Mouse (Mus musculus) heart, adult 2 months (tissue): ENCODE measurements around the gene Eepd1. TPM values are rescaled to one million over a fixed set of nuclear protein-coding genes. Genes with fewer than 3 reads are reported as not detected.

ENCODE experiments used
- DNase-seq, 2 experiments: peaks; one replicate each; pipeline ENCODE4 v3.0.0; 2021
- H3K27ac ChIP-seq: fragments of 200-600 bp; 2 replicates; pipeline ENCODE4 v1.8.1; 2022
- H3K27me3 ChIP-seq: fragments of 200-500 bp; 2 replicates; pipeline ENCODE4 v1.6.1; 2012; ENCODE audit warnings: mild to moderate bottlenecking, low read length, inconsistent platforms, mixed read lengths; ENCODE audit not compliant: control insufficient read depth, insufficient read depth
- H3K36me3 ChIP-seq: fragments of 200-500 bp; 2 replicates; pipeline ENCODE4 v1.6.1; 2012; ENCODE audit warnings: low read length, inconsistent platforms; ENCODE audit not compliant: control insufficient read depth, insufficient read depth
- H3K4me1 ChIP-seq: fragments of 200-500 bp; 2 replicates; pipeline ENCODE4 v1.6.1; 2011; ENCODE audit warnings: low read length; ENCODE audit not compliant: control insufficient read depth, insufficient read depth
- H3K4me3 ChIP-seq: fragments of 200-600 bp; 2 replicates; pipeline ENCODE4 v1.8.1; 2022
- H3K79me2 ChIP-seq: fragments of 200-500 bp; replicated peaks from 2 replicates; pipeline ENCODE4 v1.6.1; 2012; ENCODE audit warnings: mild to moderate bottlenecking, inconsistent platforms, low read length, moderate library complexity, mixed read lengths; ENCODE audit not compliant: control insufficient read depth, insufficient read depth
- H3K9ac ChIP-seq: fragments of 200-500 bp; 2 replicates; pipeline ENCODE4 v1.6.1; 2012; ENCODE audit warnings: low read depth, mild to moderate bottlenecking, control low read depth, inconsistent platforms, low read length, mixed read lengths
- CTCF ChIP-seq: fragments of 200-600 bp; IDR thresholded peaks from 2 replicates; pipeline ENCODE4 v1.8.1; 2022; ENCODE audit warnings: antibody characterized with exemption, mild to moderate bottlenecking, moderate library complexity
- EP300 ChIP-seq: fragments of 200-500 bp; IDR thresholded peaks from 2 replicates; pipeline ENCODE4 v1.6.1; 2011; ENCODE audit warnings: low read depth, low read length, control low read depth; ENCODE audit not compliant: insufficient read depth
- POLR2A ChIP-seq: fragments of 200-500 bp; IDR thresholded peaks from 2 replicates; pipeline ENCODE4 v1.6.1; 2011; ENCODE audit warnings: mild to moderate bottlenecking, low read depth, low read length, control low read depth; ENCODE audit not compliant: insufficient read depth
- WGBS: fragments of 180-500 bp; shearing (Covaris S2); methylation state at CpG from one replicate; pipeline ENCODE4 v1.1.7; 2018; 5-methylcytosine and 5-hydroxymethylcytosine counted together
- intact Hi-C: fragments of 180-260 bp; cut with DNase I; formaldehyde crosslinking; loops from one replicate; pipeline ENCODE4 v1.15.1; 2025
- polyA plus RNA-seq: library from polyadenylated mRNA; depleted of rRNA; stranded (reverse); fragments of >200 nt; gene quantifications from 2 replicates; pipeline ENCODE4 v1.2.3, GENCODE M21; 2012
- total RNA-seq, 2 experiments: library from RNA; stranded (reverse); gene quantifications; 2 replicates each; pipeline ENCODE4 v1.2.3; 2021

Eepd1 gene
- total and polyA plus RNA-seq, 3 experiments, result 16.7 to 23.3 (median 18.9) TPM

DNA sequence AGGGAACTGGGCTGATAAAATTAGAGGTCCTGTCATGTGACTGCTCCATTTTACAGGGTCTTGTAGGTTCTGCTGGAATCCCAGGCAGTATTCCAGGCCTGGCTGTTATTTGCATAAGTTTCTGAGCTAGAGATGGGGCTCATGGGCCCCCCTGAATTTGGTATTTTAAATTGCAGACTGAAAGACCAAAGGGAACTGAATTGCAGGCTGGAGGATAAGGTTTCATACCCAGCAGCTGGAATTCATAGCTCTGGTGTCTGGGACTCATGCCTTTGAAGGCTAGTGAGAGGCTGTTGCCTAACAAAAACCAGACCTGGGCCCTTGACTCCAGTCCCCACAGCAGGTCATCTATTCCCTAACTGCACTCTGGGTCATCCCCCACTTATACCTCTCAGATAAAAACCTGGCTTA lies 45.6 kb downstream of the Eepd1 start:
- H3K36me3 ChIP-seq, result peaks cover 3% of the 10 kb centered on the region
- intact Hi-C loops, result no loop called here
- H3K27me3 ChIP-seq, result no peaks in the 10 kb centered on the region
- no peak for TF ChIP-seq CTCF
- TF ChIP-seq POLR2A, result no peak
- TF ChIP-seq EP300, result peak; percentile 67; the same call in 1 of the 2 replicates
- no peak overlapping the region for H3K4me3 ChIP-seq
- H3K4me1 ChIP-seq, result peaks cover 11% of the 10 kb centered on the region
- peak overlapping the region; percentile 61 for H3K27ac ChIP-seq
- H3K9ac ChIP-seq, result no peak overlapping the region
- H3K79me2 ChIP-seq, result peaks cover 6% of the 10 kb centered on the region
- DNase-seq, result peak in 1 of 2 experiments; percentile 72

- TF ChIP-seq CTCF (no peak), EP300 (no peak), POLR2A (no peak)
- DNase-seq, result no peak
- no peak overlapping the region for H3K9ac ChIP-seq
- no peaks in the 10 kb centered on the region for H3K27me3 ChIP-seq
- WGBS, result 65% methylated on average over 7 of the region's 7 CpGs
- H3K4me3 ChIP-seq, result no peak overlapping the region
- no peak overlapping the region for H3K27ac ChIP-seq
- peaks cover 5% of the 10 kb centered on the region for H3K36me3 ChIP-seq
- H3K79me2 ChIP-seq, result peaks cover 8% of the 10 kb centered on the region
- intact Hi-C loops, result no loop called here
- peaks cover 11% of the 10 kb centered on the region for H3K4me1 ChIP-seq
Measured at GRCm38 (mm10) chr9:25527359-25528038, 46.2 kb downstream of the Eepd1 start.

DNA sequence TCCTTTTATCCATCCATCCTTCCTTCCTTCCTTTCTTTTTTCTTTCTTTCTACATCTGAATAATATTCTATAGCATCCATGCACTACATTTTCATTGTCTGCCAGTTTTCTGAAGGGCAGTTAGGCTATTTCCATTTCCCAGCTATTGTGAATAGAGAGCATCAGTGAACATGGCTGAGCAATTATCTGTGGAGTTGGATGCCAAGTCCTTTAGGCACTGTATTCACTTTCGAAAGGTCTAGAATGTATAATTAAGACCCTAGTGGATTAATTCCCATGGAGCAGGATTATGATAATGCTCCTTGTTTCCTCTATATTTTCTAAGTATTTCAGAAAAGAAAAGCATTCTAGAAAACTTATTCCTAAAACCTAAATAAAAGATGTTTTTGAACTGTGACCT lies 50.3 kb downstream of the Eepd1 start:
- 75% methylated on average over 1 of the region's 1 CpGs for WGBS
- H3K79me2 ChIP-seq, result peaks cover 5% of the 10 kb centered on the region

DNA sequence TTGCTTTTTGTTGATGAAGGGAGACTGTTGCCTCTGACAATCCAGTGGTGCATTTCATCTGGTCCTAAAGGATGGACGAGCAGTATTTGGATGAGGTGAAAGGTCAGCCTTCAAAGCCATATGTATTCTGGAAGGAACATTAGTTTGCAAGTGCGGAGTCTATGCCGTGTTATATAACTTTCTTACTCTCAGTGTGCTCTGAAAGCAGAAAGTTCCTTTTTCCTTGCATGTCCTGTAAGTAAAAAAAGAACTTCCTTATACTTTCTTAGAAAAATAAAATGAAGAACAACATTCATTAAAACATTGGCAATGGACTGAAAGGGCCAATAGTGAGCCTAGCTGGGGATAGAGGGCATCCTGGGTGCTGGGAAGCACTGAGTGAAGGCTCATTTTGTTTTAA lies 50.8 kb downstream of the Eepd1 start:
- DNase-seq, result no peak
- 72% methylated on average over 3 of the region's 3 CpGs for WGBS
- Histone ChIP-seq H3K36me3 (peaks cover 4% of the 10 kb centered on the region), H3K9ac (no peak overlapping the region), H3K27ac (no peak overlapping the region), H3K4me3 (no peak overlapping the region), H3K27me3 (no peaks in the 10 kb centered on the region), H3K79me2 (peaks cover 5% of the 10 kb centered on the region), H3K4me1 (peaks cover 11% of the 10 kb centered on the region)
- intact Hi-C loops, result no loop called here
- TF ChIP-seq CTCF (no peak), EP300 (no peak), POLR2A (no peak)

More for the DNA sequence above, 50.3 kb downstream of the Eepd1 start:
- peaks cover 4% of the 10 kb centered on the region for H3K36me3 ChIP-seq
- no peak overlapping the region for H3K4me3 ChIP-seq
- TF ChIP-seq POLR2A (no peak), CTCF (no peak), EP300 (no peak)
- DNase-seq, result no peak
- H3K27me3 ChIP-seq, result no peaks in the 10 kb centered on the region
- intact Hi-C loops, result no loop called here
- H3K9ac ChIP-seq, result no peak overlapping the region
- H3K27ac ChIP-seq, result no peak overlapping the region
- H3K4me1 ChIP-seq, result peaks cover 11% of the 10 kb centered on the region

DNA sequence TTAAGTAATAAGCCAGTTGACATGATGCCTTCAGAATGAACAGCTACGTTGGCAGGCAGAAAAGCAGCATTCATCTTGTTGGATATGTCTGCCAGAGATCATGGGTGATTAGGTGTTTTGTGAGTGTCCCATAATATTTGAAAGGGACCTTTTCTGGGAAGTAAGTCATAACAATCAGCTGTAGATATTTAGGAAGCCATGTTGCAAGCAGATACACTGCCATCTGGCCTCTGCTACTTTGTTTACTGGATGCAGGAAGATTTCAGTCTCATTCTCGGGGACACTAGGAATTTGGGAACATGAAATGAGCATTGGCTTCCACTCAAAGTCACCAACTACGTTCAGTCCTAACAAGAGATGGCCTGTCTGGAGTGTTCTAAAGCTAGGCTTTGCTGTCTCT lies 54.1 kb downstream of the Eepd1 start:
- no peaks in the 10 kb centered on the region for H3K27me3 ChIP-seq
- DNase-seq, result no peak
- intact Hi-C loops, result no loop called here

DNA sequence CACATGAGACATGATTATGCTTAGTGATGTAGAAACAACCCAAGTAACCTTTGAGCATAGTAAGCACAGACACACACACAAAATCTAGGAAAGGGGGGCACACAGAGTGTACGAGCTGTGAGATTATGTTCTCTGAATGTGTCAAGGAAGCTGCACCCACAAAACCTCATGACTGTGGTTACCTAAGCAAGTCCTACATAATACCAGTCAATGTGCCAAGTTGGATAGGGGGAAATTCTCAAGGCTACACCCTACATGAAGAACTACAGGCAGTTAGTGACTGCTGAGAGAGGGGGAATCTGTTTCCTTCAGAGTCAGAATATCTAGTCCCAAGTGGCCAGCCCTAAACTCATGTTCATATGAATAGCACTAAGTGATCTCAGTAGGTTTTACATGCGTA lies 58.1 kb downstream of the Eepd1 start:
- no peak for DNase-seq
- peaks cover 11% of the 10 kb centered on the region for H3K4me1 ChIP-seq
- no peaks in the 10 kb centered on the region for H3K27me3 ChIP-seq
- no peak overlapping the region for H3K27ac ChIP-seq
- intact Hi-C loops, result no loop called here
- TF ChIP-seq CTCF (no peak), EP300 (no peak), POLR2A (no peak)
- H3K4me3 ChIP-seq, result no peak overlapping the region
- H3K9ac ChIP-seq, result no peak overlapping the region
- peaks cover 4% of the 10 kb centered on the region; the same call in 1 of the 2 replicates for H3K79me2 ChIP-seq
- WGBS, result 80% methylated on average over 2 of the region's 2 CpGs
- H3K36me3 ChIP-seq, result peaks cover 20% of the 10 kb centered on the region

More for the DNA sequence above, 54.1 kb downstream of the Eepd1 start:
- no peak for TF ChIP-seq POLR2A
- TF ChIP-seq EP300, result no peak
- Histone ChIP-seq H3K27ac (no peak overlapping the region), H3K9ac (no peak overlapping the region), H3K79me2 (peaks cover 5% of the 10 kb centered on the region), H3K36me3 (peaks cover 7% of the 10 kb centered on the region), H3K4me1 (peaks cover 9% of the 10 kb centered on the region), H3K4me3 (no peak overlapping the region)
- 52% methylated on average over 3 of the region's 3 CpGs for WGBS
